Mouse (Mus musculus) hindbrain, embryonic 12.5 days (tissue): ENCODE results near the gene Tmem80. TPM values are rescaled to one million over a fixed set of nuclear protein-coding genes. Genes with fewer than 3 reads are reported as not detected.

Experiments
- ATAC-seq: fragments of 200-750 bp; cut with Nextera tagmentation; 2 replicates; pipeline ENCODE4 v1.8.0; 2017; ENCODE audit warnings: moderate TSS enrichment; ENCODE audit not compliant: low FRiP score
- H3K27ac ChIP-seq: fragments of 300-500 bp; sonication (generic); 2 replicates; pipeline ENCODE4 v1.5.1; 2016; ENCODE audit warnings: mild to moderate bottlenecking
- H3K27me3 ChIP-seq: fragments of 300-500 bp; sonication (generic); 2 replicates; pipeline ENCODE4 v1.6.1; 2016; ENCODE audit warnings: mild to moderate bottlenecking
- H3K36me3 ChIP-seq: fragments of 300-500 bp; sonication (generic); 2 replicates; pipeline ENCODE4 v1.6.1; 2016; ENCODE audit warnings: mild to moderate bottlenecking
- H3K4me1 ChIP-seq: fragments of 300-500 bp; sonication (generic); 2 replicates; pipeline ENCODE4 v1.6.1; 2016
- H3K4me2 ChIP-seq: fragments of 300-500 bp; sonication (generic); replicated peaks from 2 replicates; pipeline ENCODE4 v1.6.1; 2016; ENCODE audit warnings: mild to moderate bottlenecking
- H3K4me3 ChIP-seq: fragments of 300-500 bp; sonication (generic); 2 replicates; pipeline ENCODE4 v1.5.1; 2016; ENCODE audit warnings: mild to moderate bottlenecking
- H3K9ac ChIP-seq: fragments of 300-500 bp; sonication (generic); 2 replicates; pipeline ENCODE4 v1.6.1; 2016; ENCODE audit warnings: mild to moderate bottlenecking, moderate library complexity
- H3K9me3 ChIP-seq: fragments of 300-500 bp; sonication (generic); replicated peaks from 2 replicates; pipeline ENCODE4 v1.6.1; 2016; ENCODE audit warnings: mild to moderate bottlenecking
- WGBS: fragments of 180-500 bp; shearing (Covaris S2); methylation state at CpG from one replicate; pipeline ENCODE4 v1.1.7; 2016; 5-methylcytosine and 5-hydroxymethylcytosine counted together
- polyA plus RNA-seq: library from polyadenylated mRNA; unstranded; fragments of >200 nt; fragmentation: Nextera tagmentation; extraction: Ambion mirVana; gene quantifications from 2 replicates; pipeline ENCODE4 v1.2.1, GENCODE M21; 2016

Tmem80 gene
- polyA plus RNA-seq: 60.5 and 66.9 TPM in 2 replicates

DNA sequence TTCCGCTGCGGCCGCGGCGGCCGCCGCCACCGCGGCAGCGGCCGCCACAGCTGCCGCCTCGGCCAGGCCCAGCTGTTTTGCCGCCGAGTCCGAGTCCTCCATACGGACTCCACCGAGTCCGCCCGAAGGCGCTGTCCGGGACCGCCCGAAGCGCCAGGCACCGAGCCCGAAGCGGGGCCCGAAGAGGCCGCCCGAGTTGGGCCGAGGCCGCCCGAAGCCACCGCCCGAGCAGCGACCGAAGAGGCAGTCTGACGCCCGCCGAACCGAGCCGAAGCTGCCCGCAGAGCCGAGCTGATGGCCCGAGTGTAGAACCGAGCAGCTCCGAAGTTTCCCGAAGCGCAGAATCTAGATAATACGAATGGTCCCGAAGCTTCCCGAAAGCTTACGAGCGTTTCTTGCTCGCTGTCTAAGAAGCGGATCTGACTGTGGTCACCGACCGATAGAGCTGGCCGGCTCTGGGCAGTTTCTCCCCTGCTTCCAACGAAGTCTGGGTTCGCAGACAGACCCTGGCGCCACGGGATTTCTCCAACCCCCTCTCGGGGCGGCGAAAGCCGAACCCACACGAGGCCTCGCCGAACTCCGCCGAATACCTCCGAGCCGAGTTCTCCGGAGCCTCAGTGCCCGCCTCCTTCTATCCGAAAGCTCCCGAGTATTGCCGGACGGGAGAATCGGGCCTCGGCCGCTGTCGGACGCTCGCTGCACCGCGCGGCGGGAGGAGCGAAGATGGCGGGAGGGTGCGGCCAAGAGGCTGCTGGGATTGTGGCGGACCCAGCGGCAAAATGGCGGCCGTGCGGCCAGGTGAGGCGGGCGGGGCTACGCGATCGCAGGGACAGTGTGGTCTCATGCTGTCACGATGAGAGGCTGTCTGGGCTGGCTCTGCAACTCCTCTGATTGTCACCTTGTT, at the start of gene Tmem80, which contains the start of gene Deaf1:
Tmem80 (plus strand) TSS at position 271 of the 904 bp plus-strand sequence.
Deaf1 (minus strand) TSS at position 222 of the 904 bp plus-strand sequence.
- Histone ChIP-seq H3K9ac (peak within 1 kb of the TSS; percentile 92), H3K27me3 (no peaks in the 10 kb centered on the region), H3K36me3 (peaks cover 27% of the 10 kb centered on the region), H3K27ac (peak within 1 kb of the TSS; percentile 99), H3K9me3 (no peaks in the 10 kb centered on the region), H3K4me2 (peak within 1 kb of the TSS; percentile 95), H3K4me1 (peaks cover 29% of the 10 kb centered on the region), H3K4me3 (peak within 1 kb of the TSS; percentile 70)
- WGBS: under 1% methylated on average over 105 of the region's 105 CpGs
- ATAC-seq: peak; percentile 96

- WGBS: 2% methylated on average over 44 of the region's 46 CpGs
- ATAC-seq: peak; percentile 57
- H3K4me2 ChIP-seq: peak within 1 kb of the TSS; percentile 94
These were observed 48.6 kb upstream of the Tmem80 start, which contains the start of gene Sct for GRCm38 (mm10) chr7:141278766-141279590. Sct (minus strand) TSS chr7:141279133.

GRCm38 (mm10) chr7:141281442-141281841, 46.1 kb upstream of the Tmem80 start:
- ATAC-seq: no peak
- 52% methylated on average over 6 of the region's 6 CpGs for WGBS
- peaks cover 11% of the 10 kb centered on the region for H3K4me1 ChIP-seq

More at GRCm38 (mm10) chr7:141278766-141279590, 48.6 kb upstream of the Tmem80 start, which contains the start of gene Sct:
- Histone ChIP-seq H3K36me3 (no peaks in the 10 kb centered on the region), H3K9me3 (no peaks in the 10 kb centered on the region), H3K27me3 (peaks cover 27% of the 10 kb centered on the region), H3K27ac (no peak within 1 kb of the TSS), H3K4me3 (peak within 1 kb of the TSS; percentile 42), H3K4me1 (peaks cover 11% of the 10 kb centered on the region), H3K9ac (peak within 1 kb of the TSS; percentile 62)

GRCm38 (mm10) chr7:141282756-141283155, 44.8 kb upstream of the Tmem80 start:
- no peak for ATAC-seq
- Histone ChIP-seq H3K4me2 (no peak overlapping the region), H3K9ac (no peak overlapping the region), H3K27ac (no peak overlapping the region), H3K4me1 (peaks cover 11% of the 10 kb centered on the region), H3K9me3 (no peaks in the 10 kb centered on the region), H3K4me3 (no peak overlapping the region), H3K27me3 (peaks cover 22% of the 10 kb centered on the region), H3K36me3 (no peaks in the 10 kb centered on the region)
- WGBS: 83% methylated on average over 4 of the region's 4 CpGs

More at GRCm38 (mm10) chr7:141281442-141281841, 46.1 kb upstream of the Tmem80 start:
- Histone ChIP-seq H3K27me3 (peaks cover 27% of the 10 kb centered on the region), H3K27ac (no peak overlapping the region), H3K4me3 (no peak overlapping the region), H3K36me3 (no peaks in the 10 kb centered on the region), H3K4me2 (no peak overlapping the region), H3K9ac (no peak overlapping the region), H3K9me3 (no peaks in the 10 kb centered on the region)

- no peak for ATAC-seq
- no peaks in the 10 kb centered on the region for H3K9me3 ChIP-seq
- no peak overlapping the region for H3K27ac ChIP-seq
- H3K27me3 ChIP-seq: peaks cover 36% of the 10 kb centered on the region
- no peak overlapping the region for H3K9ac ChIP-seq
- WGBS: 84% methylated on average over 3 of the region's 3 CpGs
- no peak overlapping the region for H3K4me2 ChIP-seq
- H3K36me3 ChIP-seq: no peaks in the 10 kb centered on the region
- no peak overlapping the region for H3K4me3 ChIP-seq
- H3K4me1 ChIP-seq: peaks cover 15% of the 10 kb centered on the region
These were observed 39.5 kb upstream of the Tmem80 start for GRCm38 (mm10) chr7:141288042-141288441.

GRCm38 (mm10) chr7:141291921-141292582, 35.5 kb upstream of the Tmem80 start, which contains the start of gene Drd4:
Drd4 (plus strand) TSS chr7:141292006.
- peak; percentile 48; the same call in 1 of the 2 replicates for ATAC-seq
- peak within 1 kb of the TSS; percentile 92 for H3K4me2 ChIP-seq
- H3K36me3 ChIP-seq: peaks cover 6% of the 10 kb centered on the region
- no peaks in the 10 kb centered on the region for H3K9me3 ChIP-seq
- WGBS: 2% methylated on average over 46 of the region's 46 CpGs
- no peak within 1 kb of the TSS for H3K27ac ChIP-seq
- peaks cover 30% of the 10 kb centered on the region for H3K4me1 ChIP-seq
- peak within 1 kb of the TSS; percentile 68 for H3K9ac ChIP-seq
- peaks cover 70% of the 10 kb centered on the region for H3K27me3 ChIP-seq
- H3K4me3 ChIP-seq: peak within 1 kb of the TSS; percentile 51

DNA sequence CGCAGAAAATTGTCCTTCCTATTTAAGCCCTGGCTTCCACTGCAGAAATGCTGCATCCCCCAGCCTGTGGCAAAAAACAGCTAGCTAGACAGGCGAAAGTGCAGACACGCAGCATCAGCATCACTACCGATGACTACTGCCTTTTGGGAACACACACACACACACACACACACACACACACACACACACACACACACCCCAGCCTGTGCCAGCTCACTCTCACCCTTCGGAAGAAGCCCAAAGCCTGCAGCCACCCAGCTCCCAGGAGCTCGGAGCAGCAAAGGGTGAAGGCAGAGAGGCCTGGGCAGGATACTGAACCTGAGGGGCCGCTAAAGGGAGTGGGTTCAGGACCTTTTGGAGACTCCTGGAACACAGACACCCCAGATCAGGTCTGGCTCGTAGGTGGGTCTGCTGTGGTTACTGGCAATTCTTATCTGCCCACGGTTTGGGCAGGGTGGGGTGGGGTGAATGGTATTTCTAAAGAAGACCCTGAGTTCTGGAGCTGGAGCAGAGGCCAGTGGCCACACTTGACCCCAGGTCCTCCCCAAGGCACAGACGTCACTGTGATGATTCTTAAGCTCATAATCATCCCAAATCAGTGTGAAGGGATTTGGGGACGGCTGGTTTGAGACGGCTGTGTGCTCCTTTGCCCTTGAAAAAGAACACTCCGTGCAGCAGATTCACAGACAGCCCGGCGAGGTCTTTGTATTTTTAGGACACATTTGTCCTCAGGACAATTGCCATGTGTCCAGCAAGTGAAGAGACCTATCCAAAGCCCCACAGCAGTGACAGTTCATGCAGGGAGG, 34.8 kb upstream of the Tmem80 start:
- H3K4me3 ChIP-seq: peak overlapping the region; percentile 51

GRCm38 (mm10) chr7:141293852-141294471, 33.6 kb upstream of the Tmem80 start:
- Histone ChIP-seq H3K9me3 (no peaks in the 10 kb centered on the region), H3K4me3 (peak overlapping the region; percentile 36), H3K4me2 (peak overlapping the region; percentile 63), H3K27me3 (peaks cover 70% of the 10 kb centered on the region), H3K9ac (peak overlapping the region; percentile 42; the same call in 1 of the 2 replicates), H3K27ac (no peak overlapping the region), H3K4me1 (peaks cover 30% of the 10 kb centered on the region), H3K36me3 (peaks cover 20% of the 10 kb centered on the region)
- ATAC-seq: 0 out of 2 replicates have a peak, but pooled peaks have one; percentile 15
- WGBS: 1% methylated on average over 53 of the region's 53 CpGs

More for the DNA sequence above, 34.8 kb upstream of the Tmem80 start:
- peaks cover 12% of the 10 kb centered on the region for H3K36me3 ChIP-seq
- peak overlapping the region; percentile 92 for H3K4me2 ChIP-seq
- no peak for ATAC-seq
- H3K27ac ChIP-seq: no peak overlapping the region
- H3K4me1 ChIP-seq: peaks cover 30% of the 10 kb centered on the region
- H3K9me3 ChIP-seq: no peaks in the 10 kb centered on the region
- peaks cover 70% of the 10 kb centered on the region for H3K27me3 ChIP-seq
- WGBS: 30% methylated on average over 15 of the region's 15 CpGs
- peak overlapping the region; percentile 68; the same call in 1 of the 2 replicates for H3K9ac ChIP-seq

DNA sequence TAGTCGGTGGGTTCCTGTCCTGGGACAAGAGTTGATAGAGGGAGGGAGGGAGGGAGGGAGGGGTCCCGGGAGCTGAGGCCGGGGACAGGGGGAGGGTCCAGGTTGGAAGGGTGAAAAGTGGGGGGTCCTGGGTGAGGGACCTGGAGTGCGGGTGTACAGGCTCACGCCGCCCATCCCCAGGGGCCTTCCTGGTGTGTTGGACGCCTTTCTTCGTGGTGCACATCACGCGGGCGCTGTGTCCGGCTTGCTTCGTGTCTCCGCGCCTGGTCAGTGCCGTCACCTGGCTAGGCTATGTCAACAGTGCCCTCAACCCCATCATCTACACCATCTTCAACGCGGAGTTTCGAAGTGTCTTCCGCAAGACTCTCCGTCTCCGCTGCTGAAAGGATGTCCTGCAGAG, 33.1 kb upstream of the Tmem80 start:
- Histone ChIP-seq H3K4me2 (peak overlapping the region; percentile 63), H3K4me1 (peaks cover 30% of the 10 kb centered on the region), H3K27ac (no peak overlapping the region), H3K4me3 (peak overlapping the region; percentile 36), H3K9me3 (no peaks in the 10 kb centered on the region), H3K9ac (no peak overlapping the region), H3K27me3 (peaks cover 67% of the 10 kb centered on the region), H3K36me3 (peaks cover 25% of the 10 kb centered on the region)
- 0 out of 2 replicates have a peak, but pooled peaks have one; percentile 8 for ATAC-seq
- 7% methylated on average over 22 of the region's 22 CpGs for WGBS

DNA sequence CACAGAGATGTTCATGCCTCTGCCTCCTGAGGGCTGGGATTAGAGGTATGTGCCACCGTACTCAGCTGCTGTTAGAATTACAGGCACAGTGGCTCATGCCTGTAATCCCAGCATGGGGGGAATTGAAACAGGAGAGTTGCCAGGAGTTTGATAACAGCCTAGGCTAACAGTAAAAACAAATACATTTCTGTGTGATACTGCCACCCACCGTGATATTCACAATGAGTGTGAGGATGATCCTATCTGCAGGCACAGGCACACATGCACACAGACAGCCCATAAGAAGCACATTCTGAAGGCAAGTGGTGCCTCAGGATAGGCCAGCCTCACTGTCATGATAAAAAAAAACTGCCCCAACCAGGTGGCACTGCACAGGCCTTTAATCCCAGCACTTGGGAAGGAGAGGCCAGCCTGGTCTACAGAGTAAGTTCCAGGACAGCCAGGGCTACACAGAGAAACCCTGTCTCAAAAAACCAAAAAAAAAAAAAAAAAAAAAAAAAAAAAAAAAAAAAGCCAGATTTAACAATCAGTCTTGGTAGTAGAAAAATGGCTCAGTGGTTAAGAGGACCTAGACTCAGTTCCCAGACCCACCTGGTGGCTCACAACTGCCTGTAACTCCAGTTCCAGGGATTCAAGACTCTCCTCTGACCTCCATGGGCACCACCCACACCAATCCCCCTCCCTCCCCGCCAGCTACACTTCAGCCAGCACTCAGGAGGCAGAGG, 29.5 kb upstream of the Tmem80 start:
- Histone ChIP-seq H3K4me2 (no peak overlapping the region), H3K4me1 (peaks cover 15% of the 10 kb centered on the region)
- WGBS: 88% methylated on average over 3 of the region's 3 CpGs

More for the DNA sequence above, 29.5 kb upstream of the Tmem80 start:
- Histone ChIP-seq H3K27me3 (peaks cover 33% of the 10 kb centered on the region), H3K36me3 (peaks cover 56% of the 10 kb centered on the region), H3K9ac (no peak overlapping the region), H3K27ac (no peak overlapping the region), H3K4me3 (no peak overlapping the region), H3K9me3 (no peaks in the 10 kb centered on the region)
- no peak for ATAC-seq
